Mouse (Mus musculus) heart, postnatal 25 days (tissue): Measurements from ENCODE around the gene Lins1. TPM values are rescaled to one million over a fixed set of nuclear protein-coding genes. Genes with fewer than 3 reads are reported as not detected.

Experiments
- DNase-seq: peaks from one replicate; pipeline ENCODE4 v3.0.0; 2022; ENCODE audit warnings: low spot score
- intact Hi-C: fragments of 180-260 bp; cut with DNase I; formaldehyde crosslinking; loops from one replicate; pipeline ENCODE4 v1.15.1; 2025
- total RNA-seq, 2 experiments: library from RNA; stranded (reverse); gene quantifications; 2 replicates each; pipeline ENCODE4 v1.2.3; 2021

Lins1 gene
- total RNA-seq, 2 experiments from 2014 or later: 3.4 to 4.3 TPM

DNA sequence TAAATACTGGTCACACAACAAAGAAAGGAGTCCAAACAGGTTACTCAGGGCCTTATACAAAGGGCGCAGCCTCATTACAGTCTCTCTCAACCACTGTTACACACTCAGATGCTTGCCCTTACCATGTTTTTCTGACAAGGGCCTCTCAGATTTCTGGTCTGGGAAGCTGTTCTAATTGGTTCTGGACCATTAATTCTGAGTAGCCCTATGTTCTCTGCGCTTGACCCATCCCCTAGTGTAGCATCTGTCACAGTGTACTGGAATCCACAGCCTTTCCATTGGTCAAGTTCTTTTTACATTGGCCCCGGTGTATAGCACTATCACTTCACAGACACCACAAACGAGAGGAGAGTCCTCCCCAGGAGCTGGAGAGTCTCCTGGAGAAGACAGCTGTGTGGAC lies 34.8 kb downstream of the Lins1 start:
- no peak for DNase-seq
- intact Hi-C loops: no loop called here

DNA sequence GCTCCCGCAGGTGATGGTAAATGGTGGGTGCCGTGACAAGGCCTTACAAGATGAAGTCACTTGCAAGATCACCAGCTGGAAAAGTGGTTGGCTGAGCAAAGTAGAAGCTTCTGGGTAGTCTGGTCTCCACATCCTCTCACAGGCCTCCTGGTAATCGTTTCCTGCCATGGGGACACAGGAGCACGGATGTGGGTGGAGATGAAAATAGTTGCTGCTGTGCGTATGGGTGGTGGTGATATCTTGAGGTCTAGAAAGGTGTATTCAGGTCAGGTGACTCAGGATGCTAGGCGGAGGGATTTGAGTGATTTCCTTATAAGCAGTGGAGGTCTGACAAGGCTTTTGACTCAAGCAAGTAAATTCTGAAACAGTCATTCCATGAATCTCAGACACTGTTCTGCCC lies 35.3 kb downstream of the Lins1 start:
- intact Hi-C loops: no loop called here
- no peak for DNase-seq

GRCm38 (mm10) chr7:66728072-66728471 lies 38.4 kb downstream of the Lins1 start:
- no peak for DNase-seq
- intact Hi-C loops: no loop called here

DNA sequence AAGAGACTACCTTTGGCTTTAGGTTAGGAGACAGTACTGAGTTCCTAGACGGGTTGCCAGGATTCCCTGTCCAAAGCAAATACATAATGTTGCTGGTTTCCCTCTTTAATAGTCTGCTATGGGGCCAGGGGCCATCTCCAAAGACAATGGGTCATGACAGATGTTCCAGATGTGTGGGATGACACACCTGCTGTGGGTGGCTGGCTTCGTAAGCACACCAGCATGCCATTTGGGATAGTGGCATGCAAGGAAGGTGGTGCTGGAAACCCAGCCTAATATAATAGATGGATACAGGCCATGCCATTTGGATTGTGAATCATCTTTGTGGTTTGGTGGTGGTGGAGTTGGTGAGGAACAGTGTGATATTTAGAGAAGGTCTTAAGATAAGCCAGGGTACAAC lies 39.5 kb downstream of the Lins1 start:
- no peak for DNase-seq
- intact Hi-C loops: no loop called here

- no peak for DNase-seq
- intact Hi-C loops: no loop called here
Observed at GRCm38 (mm10) chr7:66733431-66733830, 43.7 kb downstream of the Lins1 start.

DNA sequence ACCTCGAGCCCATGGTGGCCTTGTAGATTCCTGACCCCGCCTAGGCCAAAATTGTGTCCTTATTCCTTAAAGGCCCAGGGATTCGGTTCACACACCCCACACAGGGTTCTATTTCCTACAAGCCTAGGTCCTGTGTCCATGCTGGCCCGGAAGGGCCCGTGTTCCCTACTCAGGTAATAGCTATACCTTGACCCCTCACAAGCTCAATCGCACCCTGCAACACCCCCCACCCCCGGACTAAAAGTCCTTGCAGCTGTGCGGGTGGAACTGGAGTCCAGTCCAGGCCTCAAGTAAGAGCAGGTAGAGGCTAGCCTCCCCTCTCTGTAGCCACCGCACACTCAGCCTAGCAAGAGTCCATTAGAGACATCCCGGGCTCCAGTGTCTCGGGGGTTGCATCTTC lies 44.2 kb downstream of the Lins1 start:
- no peak for DNase-seq
- intact Hi-C loops: no loop called here

GRCm38 (mm10) chr7:66734466-66734865 lies 44.8 kb downstream of the Lins1 start:
- intact Hi-C loops: no loop called here
- DNase-seq: no peak

DNA sequence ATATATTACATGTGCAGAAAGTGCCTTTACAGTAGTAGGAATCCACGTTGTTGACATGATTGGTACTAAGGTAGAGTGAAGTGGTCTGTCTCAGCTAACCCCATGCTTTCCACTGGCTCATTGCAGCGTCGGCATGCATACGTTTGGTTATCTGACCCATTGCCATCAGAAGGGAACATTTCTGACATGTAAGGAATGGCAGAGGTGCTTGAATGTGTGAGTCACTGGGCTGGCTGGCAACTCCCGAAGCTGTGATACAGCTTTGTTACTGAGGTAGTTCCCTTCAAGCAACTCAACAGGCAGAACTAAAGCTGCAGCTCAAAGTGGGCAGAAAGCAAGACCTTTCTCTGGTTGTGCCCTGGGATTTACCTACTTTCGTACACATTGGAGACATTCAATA lies 45.3 kb downstream of the Lins1 start:
- intact Hi-C loops: no loop called here
- DNase-seq: no peak

GRCm38 (mm10) chr7:66737418-66737817 lies 47.7 kb downstream of the Lins1 start:
- DNase-seq: no peak
- intact Hi-C loops: no loop called here

DNA sequence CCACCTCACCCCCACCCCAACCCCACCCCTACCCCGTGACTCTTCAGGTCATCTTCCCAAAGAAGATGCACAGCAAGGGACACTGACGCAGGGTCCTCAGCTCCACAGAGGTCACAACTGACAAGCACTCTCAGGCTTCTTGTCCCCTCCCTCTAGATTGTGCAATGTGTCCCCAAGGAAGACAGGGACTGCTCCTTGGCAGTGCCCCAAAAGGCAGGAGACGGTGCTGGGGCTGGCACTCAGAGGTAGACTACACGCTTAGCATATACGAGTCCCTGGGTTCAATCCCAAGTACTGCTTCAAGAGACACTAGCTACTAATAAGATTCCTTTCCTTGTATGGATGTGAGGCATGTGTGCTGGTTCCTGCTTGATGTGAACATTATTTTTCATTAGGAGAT lies 51.3 kb downstream of the Lins1 start:
- DNase-seq: no peak
- intact Hi-C loops: no loop called here

GRCm38 (mm10) chr7:66741412-66741811 lies 51.7 kb downstream of the Lins1 start:
- no peak for DNase-seq
- intact Hi-C loops: no loop called here

GRCm38 (mm10) chr7:66743377-66743781 lies 53.7 kb downstream of the Lins1 start, which contains the start of gene Cers3:
Gene Cers3 (plus strand): TSS chr7:66743504.
- intact Hi-C loops: no loop called here
- no peak for DNase-seq

DNA sequence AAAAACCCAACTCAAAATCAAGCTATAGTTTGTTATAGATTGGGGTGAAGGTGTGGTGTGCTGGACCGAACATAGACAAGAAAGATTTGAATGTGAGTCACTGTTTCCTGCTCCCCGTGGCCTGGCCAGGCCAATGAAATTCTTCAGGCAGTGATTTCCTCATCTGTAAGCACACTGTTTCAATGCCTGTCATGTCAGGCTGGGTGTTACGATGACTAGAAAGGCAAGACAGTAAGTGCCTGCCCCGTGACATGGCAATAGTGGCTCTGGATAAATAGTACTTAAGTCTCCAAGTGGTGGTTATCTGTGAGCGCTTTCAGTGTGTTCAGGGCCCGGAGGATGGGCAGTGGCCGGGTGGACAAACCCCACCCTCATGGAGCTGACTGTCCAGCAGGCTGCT lies 57.3 kb downstream of the Lins1 start:
- intact Hi-C loops: no loop called here
- DNase-seq: no peak

- no peak for DNase-seq
- intact Hi-C loops: no loop called here
Observed at GRCm38 (mm10) chr7:66749998-66750397, 60.3 kb downstream of the Lins1 start.

GRCm38 (mm10) chr7:66753816-66754215 lies 64.1 kb downstream of the Lins1 start:
- intact Hi-C loops: no loop called here

DNA sequence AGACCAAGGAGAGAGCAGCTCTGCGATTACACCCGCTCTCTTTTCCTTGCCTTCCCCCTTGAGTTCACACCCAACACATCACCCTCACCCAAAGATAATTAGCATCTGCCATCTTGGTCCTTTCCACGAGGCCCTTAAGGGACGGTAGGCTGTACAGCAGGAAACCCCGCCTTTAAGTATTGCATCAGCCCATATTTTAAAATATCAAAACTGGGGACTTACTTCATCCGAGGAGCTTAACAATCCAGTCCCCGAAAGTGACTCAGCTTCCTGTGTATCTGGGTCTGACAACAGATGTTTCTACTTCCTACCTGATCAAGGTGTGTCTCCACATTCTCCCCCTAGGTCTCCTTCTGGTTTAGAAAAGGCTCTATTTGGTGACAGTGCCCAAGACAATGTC lies 65.9 kb downstream of the Lins1 start:
- intact Hi-C loops: no loop called here

More at GRCm38 (mm10) chr7:66753816-66754215, 64.1 kb downstream of the Lins1 start:
- no peak for DNase-seq

More for the DNA sequence above, 65.9 kb downstream of the Lins1 start:
- no peak for DNase-seq

Other genes with a start within 250 kb of the Lins1 start
- 1 to 10 TPM; 8.0 to 9.2 TPM for gene Asb7, start 293 bp upstream of the Lins1 start, total RNA-seq
- gene Cers3, start 53.6 kb downstream of the Lins1 start, total RNA-seq: under 1 TPM; 0.11 to 0.13 TPM
- 1 to 10 TPM; 1.5 to 2.7 TPM for gene Adamts17, start 149.8 kb downstream of the Lins1 start, total RNA-seq